Mouse (Mus musculus): ENCODE results near the gene Slfn1. TPM values are rescaled to one million over a fixed set of nuclear protein-coding genes. Genes with fewer than 3 reads are reported as not detected.

Slfn1 gene
- total RNA-seq (2023): 87.4 and 137 TPM in 2 replicates

DNA sequence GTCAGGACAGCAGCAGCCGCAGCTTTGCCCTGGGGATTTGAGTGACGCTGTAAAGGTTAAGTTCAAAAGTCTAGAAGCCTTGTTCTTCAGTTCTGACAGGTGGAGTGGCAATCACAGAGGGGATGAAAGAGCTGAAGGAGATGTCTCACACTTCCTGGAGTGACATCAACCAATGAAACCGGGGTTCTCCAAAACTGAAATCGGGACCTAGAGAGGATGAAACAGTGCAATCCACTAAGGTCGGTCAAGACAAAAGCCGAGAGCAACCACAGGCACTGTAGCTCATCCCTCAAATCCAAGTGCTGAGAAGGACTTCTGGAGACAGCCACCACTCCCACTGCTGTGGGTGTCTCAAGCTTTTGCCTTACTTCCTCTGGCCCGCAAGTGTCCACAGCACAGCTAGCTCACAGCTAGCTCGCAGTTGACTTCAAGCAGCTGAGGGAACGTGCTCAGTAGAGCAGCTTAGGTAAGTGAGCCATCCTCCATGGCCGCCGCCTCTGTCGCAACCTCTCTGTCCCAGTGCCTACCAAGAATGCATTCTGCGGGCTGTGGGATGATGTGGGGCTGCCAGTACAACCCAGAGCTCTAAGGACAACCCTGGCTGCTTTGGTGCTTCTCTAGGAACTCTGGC lies at the start of gene Slfn1:
Gene Slfn1 (plus strand): TSS at position 253 of the 631 bp plus-strand sequence.

Other genes starting within 250 kb of the Slfn1 start
- gene Rffl, start 245.6 kb upstream of the Slfn1 start, total RNA-seq (2023): 56.1 and 67.4 TPM in 2 replicates
- 10.6 and 16.1 TPM in 2 replicates for gene Rad51d, start 226.2 kb upstream of the Slfn1 start, total RNA-seq (2023)
- not detected in 2 replicates for gene Fndc8, start 224.7 kb upstream of the Slfn1 start, total RNA-seq (2023)
- 3.5 and 9.2 TPM in 2 replicates for gene Nle1, start 208.4 kb upstream of the Slfn1 start, total RNA-seq (2023)
- gene Unc45b, start 206.3 kb upstream of the Slfn1 start, total RNA-seq (2023): not detected in 2 replicates
- gene Slfn5, start 165.5 kb upstream of the Slfn1 start, total RNA-seq (2023): 14.6 and 25.0 TPM in 2 replicates
- 7.4 and 7.8 TPM in 2 replicates for gene Slfn9, start 125.0 kb upstream of the Slfn1 start, total RNA-seq (2023)
- 8.7 and 11.5 TPM in 2 replicates for gene Slfn8, start 96.0 kb upstream of the Slfn1 start, total RNA-seq (2023)
- 434 and 462 TPM in 2 replicates for gene Slfn2, start 51.7 kb upstream of the Slfn1 start, total RNA-seq (2023)
- gene Slfn4, start 58.3 kb downstream of the Slfn1 start, total RNA-seq (2023): 600 and 744 TPM in 2 replicates
- gene Slfn3, start 74.5 kb downstream of the Slfn1 start, total RNA-seq (2023): 70.1 and 85.9 TPM in 2 replicates
- not detected in 2 replicates for gene Slfn14, start 169.9 kb downstream of the Slfn1 start, total RNA-seq (2023)
- gene Ap2b1, start 182.2 kb downstream of the Slfn1 start, total RNA-seq (2023): 85.4 and 108 TPM in 2 replicates
- 5.4 and 8.8 TPM in 2 replicates for gene Pex12, start 185.7 kb downstream of the Slfn1 start, total RNA-seq (2023)

All from neutrophil, adult 65 days (primary cell).